Mouse (Mus musculus) bone marrow macrophage, adult 2 months (primary cell): ENCODE measurements at regions not wholly inside any gene's neighbourhood (a gene's known extent, or its start where the extent isn't known, plus 50 kb on each side); places are given as distances from the start of the nearest gene placed in this dataset.
A peak's percentile ranks its signal among the peaks of the same experiment; 100 is the strongest.

Experiments
- CTCF ChIP-seq: IDR thresholded peaks from 2 replicates; pipeline ENCODE4 v1.5.1; 2012; ENCODE audit warnings: low read depth, mild to moderate bottlenecking, low read length, moderate library complexity
- POLR2A ChIP-seq: IDR thresholded peaks from 2 replicates; pipeline ENCODE4 v1.6.1; 2012; ENCODE audit warnings: mild to moderate bottlenecking, low read depth, low read length, borderline replicate concordance

- TF ChIP-seq POLR2A = no peak
- TF ChIP-seq CTCF = peak; percentile 66
Measured at GRCm38 (mm10) chr4:125912444-125913049, 111.8 kb upstream of the Csf3r start.
